Mouse (Mus musculus) ES-Bruce4 (cell line): ENCODE results near the gene Parp3.

Source experiments
- CTCF ChIP-seq: IDR thresholded peaks from one replicate; pipeline ENCODE4 v1.8.1; 2011; ENCODE audit warnings: low read depth, low read length
- EP300 ChIP-seq: IDR thresholded peaks from 2 replicates; pipeline ENCODE4 v1.6.1; 2011; ENCODE audit warnings: low read depth, low read length; ENCODE audit not compliant: insufficient read depth
- POLR2A ChIP-seq: IDR thresholded peaks from one replicate; pipeline ENCODE4 v1.8.1; 2011; ENCODE audit warnings: low read length; ENCODE audit not compliant: insufficient read depth

- TF ChIP-seq CTCF (no peak), POLR2A (peak; percentile 12), EP300 (no peak)
Measured at GRCm38 (mm10) chr9:106429221-106430014, 47.3 kb downstream of the Parp3 start, which contains the start of gene Rpl29.
